Mouse (Mus musculus) hindbrain, embryonic 10.5 days (tissue): ENCODE results near the gene Dnajc1. TPM values are rescaled to one million over a fixed set of nuclear protein-coding genes. Genes with fewer than 3 reads are reported as not detected.

Experiments
- DNase-seq: peaks from one replicate; pipeline ENCODE4 v3.0.0-alpha.2; 2017; ENCODE audit warnings: low spot score
- H3K27ac ChIP-seq: fragments of 300-500 bp; sonication (generic); 2 replicates; pipeline ENCODE4 v1.5.1; 2016; ENCODE audit warnings: mild to moderate bottlenecking, moderate library complexity
- H3K27me3 ChIP-seq: fragments of 300-500 bp; sonication (generic); 2 replicates; pipeline ENCODE4 v1.6.1; 2016; ENCODE audit warnings: mild to moderate bottlenecking; ENCODE audit not compliant: poor library complexity, insufficient read depth, severe bottlenecking
- H3K36me3 ChIP-seq: fragments of 300-500 bp; sonication (generic); 2 replicates; pipeline ENCODE4 v1.6.1; 2016; ENCODE audit warnings: mild to moderate bottlenecking, moderate library complexity
- H3K4me1 ChIP-seq: fragments of 300-500 bp; sonication (generic); replicated peaks from 2 replicates; pipeline ENCODE4 v1.6.1; 2016; ENCODE audit warnings: mild to moderate bottlenecking
- H3K4me3 ChIP-seq: fragments of 300-500 bp; sonication (generic); 2 replicates; pipeline ENCODE4 v1.5.1; 2016; ENCODE audit warnings: mild to moderate bottlenecking, moderate library complexity
- H3K9me3 ChIP-seq: fragments of 300-500 bp; sonication (generic); 2 replicates; pipeline ENCODE4 v1.6.1; 2016; ENCODE audit warnings: mild to moderate bottlenecking, moderate library complexity
- WGBS: fragments of 180-500 bp; shearing (Covaris S2); methylation state at CpG from one replicate; pipeline ENCODE4 v1.1.7; 2016; 5-methylcytosine and 5-hydroxymethylcytosine counted together
- polyA plus RNA-seq: library from polyadenylated mRNA; unstranded; fragments of >200 nt; fragmentation: Nextera tagmentation; extraction: Ambion mirVana; gene quantifications from 2 replicates; pipeline ENCODE4 v1.2.1, GENCODE M21; 2016

Gene Dnajc1
- polyA plus RNA-seq, 1 experiment from 2014 or later = 26.0 TPM

DNA sequence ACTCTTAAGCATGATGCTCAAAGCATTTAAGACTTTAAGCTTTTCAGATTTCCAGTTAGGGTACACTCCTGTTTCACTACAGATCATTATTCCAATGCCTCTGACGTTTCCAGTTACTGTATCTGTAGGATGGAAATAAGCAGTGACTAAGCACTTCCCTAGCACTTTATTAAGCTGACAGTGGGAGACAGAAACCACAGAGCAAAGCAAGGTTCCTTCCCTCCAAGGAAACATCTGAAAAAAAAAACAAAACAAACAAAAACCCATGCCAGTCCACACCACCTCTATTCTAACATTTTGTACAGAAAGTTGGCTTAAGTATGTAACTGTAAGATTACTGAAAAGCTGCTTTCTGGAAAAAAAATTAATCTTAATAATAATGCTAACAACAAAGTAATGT, 130.3 kb downstream of the Dnajc1 start:
- WGBS = 54% methylated on average over 1 of the region's 1 CpGs

DNA sequence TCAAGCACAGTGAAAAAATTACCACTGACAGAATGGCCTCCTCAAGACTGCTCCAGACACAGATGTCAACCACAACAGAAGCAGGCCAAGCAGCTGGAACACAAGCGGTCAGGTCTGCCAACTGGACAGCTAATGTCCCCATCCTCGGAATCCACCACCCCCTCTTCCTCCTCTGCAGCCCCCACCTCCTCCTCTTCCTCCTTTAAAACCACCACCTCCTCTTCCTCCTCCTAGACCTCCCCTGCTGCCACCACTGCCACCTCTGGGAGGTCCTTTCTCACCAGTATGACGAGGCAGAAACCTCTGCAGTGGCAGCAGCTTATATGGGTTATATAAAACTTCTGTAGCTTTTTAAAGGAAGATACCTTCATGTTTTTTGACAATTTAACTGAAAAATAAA, 143.4 kb downstream of the Dnajc1 start:
- Histone ChIP-seq H3K27ac (no peak overlapping the region), H3K4me3 (no peak overlapping the region), H3K27me3 (no peaks in the 10 kb centered on the region), H3K9me3 (peaks cover 16% of the 10 kb centered on the region; the same call in 1 of the 2 replicates), H3K4me1 (no peaks in the 10 kb centered on the region), H3K36me3 (peaks cover 25% of the 10 kb centered on the region)
- 93% methylated on average over 3 of the region's 3 CpGs for WGBS
- no peak for DNase-seq

More for the DNA sequence above, 130.3 kb downstream of the Dnajc1 start:
- H3K27me3 ChIP-seq = no peaks in the 10 kb centered on the region
- DNase-seq = no peak
- no peaks in the 10 kb centered on the region for H3K4me1 ChIP-seq
- no peak overlapping the region for H3K27ac ChIP-seq
- H3K36me3 ChIP-seq = no peaks in the 10 kb centered on the region
- H3K9me3 ChIP-seq = no peaks in the 10 kb centered on the region
- no peak overlapping the region for H3K4me3 ChIP-seq

DNA sequence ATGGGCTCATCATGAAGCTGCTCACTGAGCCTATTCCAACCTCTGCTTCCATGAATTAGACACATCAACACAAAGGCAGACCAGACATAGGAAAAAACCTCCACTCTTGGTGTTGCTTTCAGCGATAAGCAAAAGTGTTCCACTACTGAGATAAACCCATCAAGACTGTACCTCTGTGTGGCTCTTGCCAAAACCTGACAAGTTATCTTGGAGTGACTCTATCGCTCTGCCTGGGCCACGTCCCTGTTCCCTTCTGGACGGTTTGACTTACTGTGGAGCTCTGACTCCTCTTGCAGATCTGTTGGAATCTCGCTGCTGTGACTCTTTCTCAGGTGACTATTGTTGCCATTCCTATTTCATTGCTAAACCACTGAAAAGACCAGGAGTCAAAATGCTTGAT, 157.1 kb downstream of the Dnajc1 start:
- no peaks in the 10 kb centered on the region for H3K36me3 ChIP-seq
- DNase-seq = no peak
- no peaks in the 10 kb centered on the region for H3K27me3 ChIP-seq
- H3K27ac ChIP-seq = no peak overlapping the region
- no peaks in the 10 kb centered on the region for H3K9me3 ChIP-seq
- no peak overlapping the region for H3K4me3 ChIP-seq
- 91% methylated on average over 5 of the region's 5 CpGs for WGBS
- H3K4me1 ChIP-seq = peaks cover 35% of the 10 kb centered on the region

DNA sequence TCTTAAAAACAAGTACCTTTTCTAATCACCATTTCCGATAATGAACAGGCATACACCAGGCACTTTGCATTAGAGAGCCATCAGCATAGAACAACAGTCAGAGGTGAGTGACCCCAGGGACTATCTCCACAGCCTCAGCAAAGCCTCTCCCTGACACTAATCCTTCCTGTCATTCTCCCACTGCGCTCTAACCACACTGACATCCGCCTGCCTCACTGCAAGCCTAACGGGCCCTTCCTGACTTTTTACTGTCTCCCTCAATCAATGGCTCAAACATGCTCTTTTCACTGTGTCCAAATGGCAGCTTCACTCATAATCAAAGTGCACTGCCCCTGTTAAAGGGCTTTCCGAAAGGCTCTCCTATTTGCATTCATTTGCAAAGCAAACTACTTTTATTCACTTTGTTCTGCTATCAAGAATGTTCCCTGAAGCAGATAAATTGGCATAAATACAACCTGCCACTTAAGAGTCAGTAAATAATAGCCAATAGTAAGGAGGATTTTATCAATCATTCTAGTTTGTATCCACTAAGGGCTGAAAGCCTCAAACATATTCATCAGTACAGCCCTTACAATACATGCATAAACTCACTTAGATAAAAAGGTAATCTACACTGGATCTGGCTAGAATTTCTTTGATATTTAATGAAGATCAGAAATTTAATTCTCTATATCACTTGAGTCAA, 159.6 kb downstream of the Dnajc1 start:
- Histone ChIP-seq H3K27ac (peak overlapping the region; percentile 3; the same call in 1 of the 2 replicates), H3K36me3 (no peaks in the 10 kb centered on the region), H3K4me1 (peaks cover 52% of the 10 kb centered on the region), H3K4me3 (no peak overlapping the region), H3K27me3 (no peaks in the 10 kb centered on the region), H3K9me3 (no peaks in the 10 kb centered on the region)
- 10% methylated on average over 5 of the region's 5 CpGs for WGBS
- peak; percentile 40 for DNase-seq

DNA sequence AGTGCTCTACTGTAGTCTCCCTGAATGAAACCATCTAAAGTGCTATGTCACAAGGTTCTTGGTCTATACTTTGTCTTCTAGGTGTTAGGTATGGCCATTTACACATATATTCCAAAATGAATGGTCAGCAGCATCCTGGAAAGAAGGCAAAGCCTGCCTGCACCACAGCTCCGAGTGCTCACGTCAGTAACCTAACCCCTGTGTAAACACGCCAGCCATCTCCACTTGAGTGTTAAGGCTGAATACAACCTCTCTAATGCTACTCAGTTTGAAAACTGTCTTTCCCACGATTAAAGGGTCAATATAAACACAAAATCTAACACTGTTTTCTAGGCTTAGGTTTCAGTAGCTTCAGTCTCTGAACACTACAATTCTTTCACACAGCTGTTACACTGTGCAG, 161.5 kb downstream of the Dnajc1 start:
- 56% methylated on average over 4 of the region's 4 CpGs for WGBS
- H3K4me3 ChIP-seq = no peak overlapping the region
- no peak for DNase-seq
- H3K4me1 ChIP-seq = peaks cover 52% of the 10 kb centered on the region
- H3K27me3 ChIP-seq = no peaks in the 10 kb centered on the region
- no peaks in the 10 kb centered on the region for H3K36me3 ChIP-seq
- no peaks in the 10 kb centered on the region for H3K9me3 ChIP-seq
- no peak overlapping the region for H3K27ac ChIP-seq

DNA sequence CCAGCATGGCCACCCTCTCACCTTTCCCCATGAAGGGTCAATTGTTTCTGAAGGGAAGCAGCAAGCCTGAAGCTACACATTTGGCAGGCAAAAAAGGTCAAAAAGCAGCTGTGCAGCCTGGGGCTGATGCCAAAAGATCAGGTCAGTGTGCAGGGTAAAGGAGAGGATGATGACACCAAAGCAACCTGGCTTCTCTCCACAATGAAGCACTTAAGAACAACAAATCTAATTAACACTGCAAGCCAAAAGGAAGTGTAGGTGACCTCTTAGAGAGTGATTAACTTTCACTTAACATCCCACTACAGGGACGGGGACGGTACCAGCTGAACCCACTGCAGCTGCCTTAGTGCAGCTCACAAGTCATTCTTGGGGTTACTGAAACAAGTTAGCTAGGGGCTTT, 163.4 kb downstream of the Dnajc1 start:
- Histone ChIP-seq H3K9me3 (no peaks in the 10 kb centered on the region), H3K4me3 (no peak overlapping the region), H3K4me1 (peaks cover 45% of the 10 kb centered on the region), H3K36me3 (no peaks in the 10 kb centered on the region), H3K27ac (no peak overlapping the region), H3K27me3 (no peaks in the 10 kb centered on the region)
- WGBS = 32% methylated on average over 2 of the region's 2 CpGs
- peak; percentile 43 for DNase-seq

DNA sequence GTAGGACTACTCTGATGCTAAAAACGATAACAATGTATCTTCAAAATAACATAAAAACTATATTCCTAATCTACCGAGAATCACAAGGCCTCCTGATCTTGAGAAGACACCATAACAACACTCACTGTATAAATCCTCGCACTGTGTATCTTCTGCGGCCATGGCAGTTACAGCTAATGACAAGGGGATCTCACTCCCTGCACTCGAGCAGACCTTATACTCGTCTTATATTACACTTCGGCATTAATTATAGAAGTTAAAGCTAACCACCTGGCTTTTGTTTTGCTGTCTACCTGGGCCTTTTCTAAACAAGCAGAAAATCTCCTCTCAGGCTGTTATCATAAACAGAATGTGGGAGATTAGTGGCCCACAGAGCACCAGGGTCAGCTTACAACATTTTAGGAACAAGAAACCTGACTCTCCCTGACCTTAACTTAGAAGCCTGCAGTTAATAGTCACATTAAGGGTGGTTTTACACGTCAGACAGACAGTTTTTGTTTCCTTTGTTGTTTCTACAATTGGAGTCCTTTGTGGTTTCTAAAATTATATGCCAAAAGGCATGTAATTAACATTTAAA, 164.1 kb downstream of the Dnajc1 start:
- no peaks in the 10 kb centered on the region for H3K9me3 ChIP-seq
- H3K4me1 ChIP-seq = peaks cover 38% of the 10 kb centered on the region
- H3K27ac ChIP-seq = no peak overlapping the region
- no peaks in the 10 kb centered on the region for H3K36me3 ChIP-seq
- 63% methylated on average over 8 of the region's 8 CpGs for WGBS
- H3K4me3 ChIP-seq = no peak overlapping the region
- DNase-seq = no peak
- H3K27me3 ChIP-seq = no peaks in the 10 kb centered on the region

DNA sequence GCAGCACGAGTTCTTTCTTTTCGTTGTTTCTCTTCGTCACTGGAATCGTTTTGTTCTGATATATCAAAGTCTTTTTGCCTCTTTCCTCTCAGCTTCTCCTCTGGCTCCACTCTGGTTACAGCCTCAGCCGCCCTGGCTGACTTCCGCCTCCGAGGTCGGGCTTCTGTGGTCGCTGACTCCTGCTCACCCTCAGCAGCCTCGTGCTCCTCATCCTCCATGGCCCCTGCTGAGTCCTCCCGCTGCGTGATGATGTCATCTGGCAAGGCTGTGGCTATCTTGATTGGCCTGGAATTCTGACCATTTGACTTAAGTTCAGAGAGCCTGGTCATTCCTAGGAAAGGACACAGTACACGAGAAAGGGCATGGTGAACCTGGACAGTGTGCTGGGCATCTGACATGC, 173.1 kb downstream of the Dnajc1 start:
- H3K36me3 ChIP-seq = peaks cover 55% of the 10 kb centered on the region

DNA sequence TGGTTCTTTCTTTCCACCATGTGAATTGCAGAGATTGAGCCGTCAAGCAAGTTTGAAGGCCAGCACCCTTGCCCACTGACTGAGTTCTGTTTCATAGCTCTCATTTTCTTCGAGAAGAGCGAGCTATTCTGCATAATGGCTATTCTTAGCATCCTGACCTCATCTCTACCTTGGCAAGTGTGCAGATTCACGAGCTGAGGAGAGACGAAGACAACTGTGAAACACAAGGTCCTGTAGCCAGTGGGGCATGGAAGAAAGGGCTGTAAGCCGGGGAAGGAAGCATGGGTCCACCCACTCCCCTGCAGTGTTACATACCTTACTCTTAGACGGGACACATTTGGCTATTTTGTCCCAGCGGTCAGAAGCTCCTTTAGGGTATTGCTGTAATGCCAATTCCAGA, 173.5 kb downstream of the Dnajc1 start:
- no peak overlapping the region for H3K4me3 ChIP-seq
- H3K36me3 ChIP-seq = peaks cover 59% of the 10 kb centered on the region
- 0 out of 2 replicates have a peak, but pooled peaks cover 4% of the 10 kb centered on the region for H3K9me3 ChIP-seq
- H3K4me1 ChIP-seq = no peaks in the 10 kb centered on the region
- DNase-seq = no peak
- no peak overlapping the region for H3K27ac ChIP-seq
- H3K27me3 ChIP-seq = no peaks in the 10 kb centered on the region
- 83% methylated on average over 8 of the region's 8 CpGs for WGBS

More for the DNA sequence above, 173.1 kb downstream of the Dnajc1 start:
- no peaks in the 10 kb centered on the region for H3K4me1 ChIP-seq
- DNase-seq = no peak
- 86% methylated on average over 13 of the region's 13 CpGs for WGBS
- no peak overlapping the region for H3K4me3 ChIP-seq
- H3K27me3 ChIP-seq = no peaks in the 10 kb centered on the region
- H3K9me3 ChIP-seq = 0 out of 2 replicates have a peak, but pooled peaks cover 4% of the 10 kb centered on the region
- no peak overlapping the region for H3K27ac ChIP-seq

DNA sequence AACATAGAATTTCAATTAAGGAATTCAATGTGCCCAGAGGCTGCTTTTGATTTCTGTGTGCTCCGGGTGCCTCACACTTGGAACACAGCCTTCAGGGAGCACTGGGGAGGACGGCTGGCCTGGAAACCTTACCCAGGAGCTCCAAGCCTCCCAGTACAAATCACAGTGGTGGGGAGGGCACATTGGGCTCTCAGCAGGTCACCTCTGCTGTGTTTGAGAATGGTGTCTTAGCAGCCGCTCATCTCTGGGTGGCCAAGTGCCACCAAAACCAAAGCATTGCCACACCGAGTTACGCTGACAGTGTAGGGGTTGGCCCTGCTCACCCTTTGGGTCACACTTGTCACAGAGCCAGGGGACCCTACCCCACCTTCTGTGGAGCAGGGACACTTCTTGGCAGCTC, 174.1 kb downstream of the Dnajc1 start:
- DNase-seq = no peak
- H3K27me3 ChIP-seq = no peaks in the 10 kb centered on the region
- H3K36me3 ChIP-seq = peaks cover 66% of the 10 kb centered on the region
- 77% methylated on average over 5 of the region's 5 CpGs for WGBS
- no peak overlapping the region for H3K27ac ChIP-seq
- no peak overlapping the region for H3K4me3 ChIP-seq
- 0 out of 2 replicates have a peak, but pooled peaks cover 4% of the 10 kb centered on the region for H3K9me3 ChIP-seq
- H3K4me1 ChIP-seq = no peaks in the 10 kb centered on the region

DNA sequence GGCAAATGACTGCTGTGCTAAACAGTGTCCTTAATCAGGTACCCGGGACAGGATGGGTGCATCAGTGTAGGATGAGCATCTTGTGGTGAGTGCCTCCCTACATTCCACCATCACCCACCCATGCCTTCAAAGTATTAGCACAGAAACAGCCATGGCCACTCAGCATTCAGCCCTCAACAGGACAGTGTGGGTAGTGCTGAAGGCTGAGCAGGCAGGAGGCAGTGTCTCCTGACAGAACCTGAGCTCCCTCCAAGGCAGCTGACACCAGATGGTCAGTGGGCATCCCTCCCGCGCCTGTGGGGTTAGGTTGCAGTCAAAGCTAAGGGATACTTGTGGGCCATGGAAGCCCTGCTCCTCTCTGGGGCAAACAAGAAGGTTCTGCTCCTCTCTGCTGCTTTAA, 174.8 kb downstream of the Dnajc1 start:
- H3K27ac ChIP-seq = no peak overlapping the region
- H3K4me1 ChIP-seq = no peaks in the 10 kb centered on the region
- WGBS = 69% methylated on average over 3 of the region's 3 CpGs
- 0 out of 2 replicates have a peak, but pooled peaks cover 4% of the 10 kb centered on the region for H3K9me3 ChIP-seq
- no peaks in the 10 kb centered on the region for H3K27me3 ChIP-seq
- H3K4me3 ChIP-seq = no peak overlapping the region
- H3K36me3 ChIP-seq = peaks cover 72% of the 10 kb centered on the region
- peak; percentile 27 for DNase-seq

DNA sequence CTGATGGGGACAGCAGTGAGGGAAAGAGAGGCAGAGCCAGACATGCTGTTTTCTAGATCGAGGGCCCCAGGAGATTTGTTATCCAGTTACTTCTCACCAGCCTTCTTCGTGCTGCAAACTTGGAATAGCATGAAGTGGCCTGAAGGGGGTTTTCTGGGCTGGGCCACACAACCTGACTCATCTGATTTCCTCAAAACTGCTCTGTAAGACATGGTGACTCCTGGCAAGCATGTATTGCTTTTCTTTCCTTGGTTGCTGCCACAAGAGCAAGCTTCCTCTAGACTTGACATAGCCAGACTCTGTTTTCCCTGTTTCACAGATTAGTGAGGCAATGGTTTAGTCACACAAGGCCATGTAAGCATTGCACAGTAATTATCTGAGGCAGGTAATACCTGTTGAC, 178.6 kb downstream of the Dnajc1 start:
- H3K36me3 ChIP-seq = peaks cover 98% of the 10 kb centered on the region

DNA sequence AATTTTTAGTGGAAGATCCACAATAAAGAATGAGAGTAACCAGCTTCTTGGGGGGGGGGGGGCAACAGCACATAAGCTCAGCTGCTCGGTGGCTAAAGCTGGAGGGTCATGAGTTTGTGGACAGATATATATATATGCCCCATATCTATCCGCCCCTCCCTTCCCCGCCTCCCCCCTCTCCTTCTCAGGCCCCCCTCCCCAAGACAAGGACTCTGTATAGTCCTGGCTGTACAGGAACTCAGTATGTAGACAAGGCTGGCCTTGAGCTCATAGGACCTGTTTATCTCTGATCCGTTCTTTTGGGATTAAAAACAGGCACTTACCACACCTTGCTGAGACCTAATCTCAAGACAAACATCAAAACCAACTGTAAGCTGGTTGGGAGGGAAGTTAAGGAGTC, 182.7 kb downstream of the Dnajc1 start:
- WGBS = 82% methylated on average over 4 of the region's 4 CpGs
- Histone ChIP-seq H3K4me1 (no peaks in the 10 kb centered on the region), H3K36me3 (peaks cover 98% of the 10 kb centered on the region), H3K9me3 (0 out of 2 replicates have a peak, but pooled peaks cover under 1% of the 10 kb centered on the region), H3K27me3 (no peaks in the 10 kb centered on the region), H3K27ac (no peak overlapping the region), H3K4me3 (no peak overlapping the region)
- no peak for DNase-seq

More for the DNA sequence above, 178.6 kb downstream of the Dnajc1 start:
- H3K9me3 ChIP-seq = 0 out of 2 replicates have a peak, but pooled peaks cover 4% of the 10 kb centered on the region
- H3K4me1 ChIP-seq = no peaks in the 10 kb centered on the region
- no peak overlapping the region for H3K27ac ChIP-seq
- H3K4me3 ChIP-seq = no peak overlapping the region
- WGBS = 79% methylated on average over 2 of the region's 2 CpGs
- no peaks in the 10 kb centered on the region for H3K27me3 ChIP-seq
- no peak for DNase-seq
